Mouse (Mus musculus) cerebellum, adult 2 months (tissue): ENCODE results near the gene Aldh1b1. TPM values are rescaled to one million over a fixed set of nuclear protein-coding genes. Genes with fewer than 3 reads are reported as not detected.

Experiments used
- DNase-seq, 2 experiments: peaks; one replicate each; pipeline ENCODE4 v3.0.0; 2021
- H3K27ac ChIP-seq: fragments of 200-500 bp; 2 replicates; pipeline ENCODE4 v1.5.1; 2012; ENCODE audit warnings: low read length, control low read depth, inconsistent platforms; ENCODE audit not compliant: insufficient read depth
- H3K27me3 ChIP-seq: fragments of 200-500 bp; 2 replicates; pipeline ENCODE4 v1.6.1; 2012; ENCODE audit warnings: inconsistent platforms, mild to moderate bottlenecking, low read length, moderate library complexity; ENCODE audit not compliant: control insufficient read depth, insufficient read depth
- H3K4me1 ChIP-seq: fragments of 200-500 bp; 2 replicates; pipeline ENCODE4 v1.6.1; 2011; ENCODE audit warnings: low read length; ENCODE audit not compliant: control insufficient read depth, insufficient read depth
- H3K4me3 ChIP-seq: fragments of 200-500 bp; replicated peaks from 2 replicates; pipeline ENCODE3; 2011; ENCODE audit warnings: mild to moderate bottlenecking, low read depth, low read length, control low read depth; ENCODE audit not compliant: insufficient read depth
- CTCF ChIP-seq: fragments of 200-500 bp; IDR thresholded peaks from 2 replicates; pipeline ENCODE4 v1.5.1; 2011; ENCODE audit warnings: low read depth, mild to moderate bottlenecking, control low read depth, low read length, moderate library complexity, borderline replicate concordance; ENCODE audit not compliant: insufficient read depth
- POLR2A ChIP-seq: fragments of 200-500 bp; IDR thresholded peaks from 2 replicates; pipeline ENCODE4 v1.6.1; 2011; ENCODE audit warnings: low read length, control low read depth, borderline replicate concordance; ENCODE audit not compliant: insufficient read depth
- WGBS: fragments of 180-500 bp; shearing (Covaris S2); methylation state at CpG from one replicate; pipeline ENCODE4 v1.1.7; 2018; 5-methylcytosine and 5-hydroxymethylcytosine counted together
- polyA plus RNA-seq: library from polyadenylated mRNA; depleted of rRNA; stranded (reverse); fragments of >200 nt; gene quantifications from 2 replicates; pipeline ENCODE4 v1.2.3, GENCODE M21; 2012

Aldh1b1 gene
- polyA plus RNA-seq, 1 experiment, result 2.7 TPM

GRCm38 (mm10) chr4:45759411-45759810 lies 39.4 kb upstream of the Aldh1b1 start:
- DNase-seq, result no peak
- TF ChIP-seq CTCF, result no peak
- no peak for TF ChIP-seq POLR2A
- 88% methylated on average over 8 of the region's 8 CpGs for WGBS
- Histone ChIP-seq H3K27me3 (no peaks in the 10 kb centered on the region; the same call in 1 of the 2 replicates), H3K4me3 (no peak overlapping the region), H3K27ac (no peak overlapping the region), H3K4me1 (peaks cover 34% of the 10 kb centered on the region)

GRCm38 (mm10) chr4:45762600-45762999 lies 36.2 kb upstream of the Aldh1b1 start:
- Histone ChIP-seq H3K27me3 (no peaks in the 10 kb centered on the region; the same call in 1 of the 2 replicates), H3K4me3 (no peak overlapping the region), H3K4me1 (peaks cover 23% of the 10 kb centered on the region), H3K27ac (no peak overlapping the region)
- no peak for TF ChIP-seq CTCF
- TF ChIP-seq POLR2A, result no peak
- 94% methylated on average over 4 of the region's 4 CpGs for WGBS
- DNase-seq, result no peak

- 61% methylated on average over 18 of the region's 18 CpGs for WGBS
- no peak for TF ChIP-seq CTCF
- TF ChIP-seq POLR2A, result no peak
- H3K4me3 ChIP-seq, result no peak overlapping the region
- peak in 1 of 2 experiments; percentile 20 for DNase-seq
- no peaks in the 10 kb centered on the region; the same call in 1 of the 2 replicates for H3K27me3 ChIP-seq
- H3K27ac ChIP-seq, result no peak overlapping the region
- peaks cover 22% of the 10 kb centered on the region for H3K4me1 ChIP-seq
Measured at GRCm38 (mm10) chr4:45763288-45764140, 35.3 kb upstream of the Aldh1b1 start.

- DNase-seq, result no peak
- Histone ChIP-seq H3K27me3 (no peaks in the 10 kb centered on the region; the same call in 1 of the 2 replicates), H3K4me3 (no peak overlapping the region), H3K27ac (no peak overlapping the region), H3K4me1 (peaks cover 22% of the 10 kb centered on the region)
- 70% methylated on average over 10 of the region's 10 CpGs for WGBS
- no peak for TF ChIP-seq CTCF
- no peak for TF ChIP-seq POLR2A
Measured at GRCm38 (mm10) chr4:45764141-45764494, 34.7 kb upstream of the Aldh1b1 start.

- WGBS, result 5% methylated on average over 16 of the region's 16 CpGs
- peaks cover 22% of the 10 kb centered on the region for H3K4me1 ChIP-seq
Measured at GRCm38 (mm10) chr4:45765121-45765564, 33.7 kb upstream of the Aldh1b1 start.

GRCm38 (mm10) chr4:45765565-45766201 lies 33.1 kb upstream of the Aldh1b1 start:
- WGBS, result 11% methylated on average over 15 of the region's 18 CpGs
- H3K4me3 ChIP-seq, result no peak overlapping the region
- peaks cover 22% of the 10 kb centered on the region for H3K4me1 ChIP-seq

More at GRCm38 (mm10) chr4:45765121-45765564, 33.7 kb upstream of the Aldh1b1 start:
- H3K27me3 ChIP-seq, result no peaks in the 10 kb centered on the region
- no peak overlapping the region for H3K4me3 ChIP-seq
- TF ChIP-seq CTCF (no peak), POLR2A (no peak)
- DNase-seq, result no peak
- H3K27ac ChIP-seq, result no peak overlapping the region

GRCm38 (mm10) chr4:45766774-45767173 lies 32.0 kb upstream of the Aldh1b1 start:
- H3K4me1 ChIP-seq, result peaks cover 22% of the 10 kb centered on the region
- TF ChIP-seq POLR2A (no peak), CTCF (no peak)
- H3K4me3 ChIP-seq, result no peak overlapping the region
- H3K27me3 ChIP-seq, result no peaks in the 10 kb centered on the region; the same call in 1 of the 2 replicates
- 95% methylated on average over 7 of the region's 7 CpGs for WGBS
- DNase-seq, result no peak
- no peak overlapping the region for H3K27ac ChIP-seq

More at GRCm38 (mm10) chr4:45765565-45766201, 33.1 kb upstream of the Aldh1b1 start:
- TF ChIP-seq CTCF, result no peak
- no peak for TF ChIP-seq POLR2A
- H3K27ac ChIP-seq, result no peak overlapping the region
- no peak for DNase-seq
- no peaks in the 10 kb centered on the region; the same call in 1 of the 2 replicates for H3K27me3 ChIP-seq

GRCm38 (mm10) chr4:45767891-45768558 lies 30.8 kb upstream of the Aldh1b1 start:
- Histone ChIP-seq H3K4me1 (peaks cover 19% of the 10 kb centered on the region), H3K27ac (no peak overlapping the region), H3K4me3 (no peak overlapping the region), H3K27me3 (no peaks in the 10 kb centered on the region; the same call in 1 of the 2 replicates)
- WGBS, result 68% methylated on average over 11 of the region's 11 CpGs
- no peak for DNase-seq
- no peak for TF ChIP-seq CTCF
- no peak for TF ChIP-seq POLR2A
